Mouse (Mus musculus): ENCODE results near the gene Gm21209. TPM values are rescaled to one million over a fixed set of nuclear protein-coding genes. Genes with fewer than 3 reads are reported as not detected.
"Not testable (repeated sequence)": the region's sequence is repeated elsewhere in the genome, so short reads cannot be mapped to it uniquely, and the experiment has no call there.

Gm21209 gene
- polyA plus RNA-seq (2015; fragmentation: Nextera tagmentation; extraction: Ambion mirVana), result not detected in 2 replicates

DNA sequence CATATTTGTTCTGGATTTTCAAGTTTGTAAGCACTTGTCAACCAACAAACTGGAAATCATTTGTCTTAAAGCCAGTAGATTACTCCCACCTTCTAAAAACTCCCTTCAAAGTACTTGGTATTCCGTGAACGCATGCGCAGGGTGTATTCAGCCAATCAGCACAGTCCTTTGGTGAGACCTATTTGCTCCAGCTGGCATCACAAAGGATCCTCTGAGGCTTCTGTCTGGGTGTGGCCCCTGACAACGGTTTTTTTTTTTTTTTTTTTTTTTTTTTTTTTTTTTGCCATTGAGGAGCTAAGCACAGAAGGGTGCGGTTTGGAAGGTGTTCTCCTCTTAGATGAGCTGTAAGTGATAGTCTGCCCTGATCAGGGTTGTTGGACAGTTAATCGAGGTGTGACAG lies at the start of gene Gm21209:
Gm21209 (plus strand) TSS at position 301 of the 400 bp plus-strand sequence.
- H3K36me3 ChIP-seq (ENCODE audit: insufficient read depth, low read length); H3K9ac ChIP-seq (ENCODE audit: low read depth, low read length); H3K4me1 ChIP-seq (replicated peaks; ENCODE audit: insufficient read depth, low read length); H3K9me3 ChIP-seq (replicated peaks; ENCODE audit: low read length); H3K27ac ChIP-seq; H3K27me3 ChIP-seq (ENCODE audit: insufficient read depth, low read length); H3K4me3 ChIP-seq (replicated peaks; ENCODE audit: low read depth, low read length); H3K4me2 ChIP-seq (ENCODE audit: low read length); ATAC-seq (replicated peaks; ENCODE audit: low FRiP score, low read depth); DNase-seq (ENCODE audit: low spot score): not testable (repeated sequence)
- WGBS, result no CpG with 5 or more reads among the region's 6 CpGs

Data from kidney, postnatal 0 days (tissue).